Mouse (Mus musculus): ENCODE results near the gene Cdkl3. TPM values are rescaled to one million over a fixed set of nuclear protein-coding genes. Genes with fewer than 3 reads are reported as not detected.

The Cdkl3 gene
- 10 to 100 TPM; 11.9 to 17.0 TPM for total RNA-seq (2021)
- long read RNA-seq, experiment 1, partial matches to known transcripts: 0 of 8 reads
- long read RNA-seq, experiment 1, other reads (novel, unspliced or antisense): 6 of 8 reads
- long read RNA-seq, experiment 2, partial matches to known transcripts: 1 of 6 reads
- long read RNA-seq, experiment 2, other reads (novel, unspliced or antisense): 5 of 6 reads

GRCm38 (mm10) chr11:52003772-52004528, at the start of gene Cdkl3:
TSS of gene Cdkl3 (plus strand) at chr11:52004221.
- DNase-seq (ENCODE audit: low spot score in 2 of 2): peak; percentile 88
- intact Hi-C loops (cut with DNase I): loop anchor here (5.0 kb wide), 1 partner anchor 93 kb away; the partner anchor contains the start of gene Ppp2ca

DNA sequence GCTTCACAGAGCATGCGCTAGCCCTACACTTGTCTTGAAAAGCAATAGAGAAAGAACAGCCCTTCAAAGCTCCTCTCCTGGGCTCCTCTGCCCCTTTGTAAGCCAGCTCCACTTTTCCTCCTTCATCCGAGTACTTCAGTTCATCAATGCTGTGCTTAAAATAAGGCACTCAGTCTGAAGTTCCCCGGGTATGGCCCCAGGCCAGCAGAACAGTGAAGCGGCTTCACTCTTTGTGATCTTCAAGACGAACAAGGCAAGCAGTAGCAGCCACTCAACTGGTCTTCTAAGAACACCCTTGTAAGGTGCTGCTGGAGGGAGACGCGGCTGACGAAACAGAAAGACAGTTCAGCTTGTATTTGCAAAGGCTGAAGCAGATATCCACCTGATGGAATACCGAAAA, 47.9 kb upstream of the Cdkl3 start:
- no peak for DNase-seq (ENCODE audit: low spot score in 2 of 2)
- intact Hi-C loops (cut with DNase I): no loop called here

GRCm38 (mm10) chr11:51957760-51958159, 46.3 kb upstream of the Cdkl3 start:
- intact Hi-C loops (cut with DNase I): no loop called here
- DNase-seq (ENCODE audit: low spot score in 2 of 2): no peak

- intact Hi-C loops (cut with DNase I): no loop called here
- no peak for DNase-seq (ENCODE audit: low spot score in 2 of 2)
Measured at GRCm38 (mm10) chr11:51959511-51959910, 44.5 kb upstream of the Cdkl3 start.

DNA sequence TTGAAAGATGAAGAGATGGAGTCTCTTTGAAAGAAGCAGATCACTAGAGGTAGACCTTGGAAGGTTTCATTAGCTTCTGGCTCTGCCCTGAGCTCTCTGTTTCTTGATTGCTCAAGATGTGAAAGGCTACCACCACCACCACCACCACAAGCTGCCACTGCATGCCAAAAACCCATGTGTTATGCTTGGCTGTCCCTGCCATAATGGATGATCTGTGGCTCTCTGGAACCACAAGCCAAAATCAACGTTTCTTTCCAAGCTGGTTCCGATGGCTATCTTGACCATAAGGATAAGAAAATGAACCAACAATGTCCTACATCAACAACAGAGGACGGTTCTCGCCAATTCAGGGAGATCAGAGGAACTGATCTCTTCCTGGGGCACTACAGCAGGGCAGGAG, 44.0 kb upstream of the Cdkl3 start:
- DNase-seq (ENCODE audit: low spot score in 2 of 2): no peak
- intact Hi-C loops (cut with DNase I): no loop called here

- DNase-seq (ENCODE audit: low spot score in 2 of 2): peak; percentile 38 to 63
Measured at GRCm38 (mm10) chr11:51960967-51961471, 43.0 kb upstream of the Cdkl3 start.

DNA sequence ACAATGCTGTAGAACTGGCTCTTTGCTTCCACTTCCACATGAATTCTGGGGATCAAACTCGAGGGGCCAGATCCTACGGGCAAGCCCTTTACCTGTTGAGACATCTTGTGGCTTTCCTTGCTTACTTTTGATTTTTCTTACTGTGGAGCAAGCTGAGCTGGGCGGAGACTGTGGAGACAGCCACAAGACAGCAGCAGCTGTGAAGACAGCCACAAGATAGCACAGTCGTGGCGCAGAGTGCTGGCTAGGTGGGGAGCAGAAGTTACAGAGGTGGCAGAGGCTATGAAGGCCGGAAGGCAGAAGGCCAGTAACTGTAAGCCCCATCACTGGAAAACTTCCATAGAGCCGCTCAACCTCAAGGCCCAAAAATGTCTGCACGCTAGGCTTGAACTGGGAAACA, 42.3 kb upstream of the Cdkl3 start:
- no peak for DNase-seq (ENCODE audit: low spot score in 2 of 2)
- intact Hi-C loops (cut with DNase I): no loop called here

More at GRCm38 (mm10) chr11:51960967-51961471, 43.0 kb upstream of the Cdkl3 start:
- intact Hi-C loops (cut with DNase I): no loop called here

DNA sequence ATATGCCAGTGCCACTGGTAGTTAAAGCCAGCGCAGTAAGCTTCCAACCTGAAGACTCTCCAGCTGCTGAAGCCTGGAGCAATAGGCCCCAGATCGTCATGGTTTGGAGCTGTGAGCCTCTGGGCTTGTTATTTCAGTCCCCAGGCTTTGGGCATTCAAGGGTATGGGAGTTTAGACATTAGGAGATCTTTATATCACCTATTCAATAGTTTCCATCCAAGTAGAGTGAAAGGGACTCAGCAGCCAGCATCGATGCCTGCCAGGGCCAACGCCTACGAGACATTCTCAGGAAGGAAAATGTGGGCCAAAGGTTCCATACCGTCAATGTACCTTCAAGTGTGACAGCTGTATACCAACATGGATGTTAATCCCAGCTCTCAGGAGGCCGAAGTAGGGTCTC, 41.7 kb upstream of the Cdkl3 start:
- intact Hi-C loops (cut with DNase I): no loop called here
- no peak for DNase-seq (ENCODE audit: low spot score in 2 of 2)

DNA sequence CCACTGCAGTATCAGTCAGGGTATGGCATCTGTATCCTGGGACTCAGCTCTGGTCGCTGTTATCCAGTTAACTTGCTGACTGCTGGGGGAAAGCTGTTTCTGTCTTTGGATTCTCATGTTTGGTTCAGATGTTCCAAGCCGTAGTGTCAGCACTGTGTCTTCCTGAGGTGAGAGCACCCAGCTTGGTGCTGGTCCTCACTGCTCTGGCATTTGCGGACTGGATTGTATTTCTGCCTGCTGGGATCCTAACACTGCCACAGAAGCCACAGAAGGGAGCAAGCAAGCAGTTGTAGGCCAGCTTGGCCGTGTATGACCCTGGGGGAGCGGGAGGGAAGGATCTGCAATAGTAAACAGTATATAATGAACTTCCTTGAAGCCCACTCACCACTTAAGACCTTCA, 37.4 kb upstream of the Cdkl3 start:
- intact Hi-C loops (cut with DNase I): loop anchor here (2.0 kb wide), 1 partner anchor 112 kb away; no protein-coding TSS in a partner anchor
- no peak for DNase-seq (ENCODE audit: low spot score in 2 of 2)

- intact Hi-C loops (cut with DNase I): loop anchor here (2.0 kb wide), 2 partner anchors 113 to 147 kb away; no protein-coding TSS in a partner anchor
- peak; percentile 95 to 98 for DNase-seq (ENCODE audit: low spot score in 2 of 2)
Measured at GRCm38 (mm10) chr11:51967443-51968401, 36.3 kb upstream of the Cdkl3 start, which contains the start of gene Cdkn2aipnl. TSS of gene Cdkn2aipnl (plus strand) at chr11:51967661.

DNA sequence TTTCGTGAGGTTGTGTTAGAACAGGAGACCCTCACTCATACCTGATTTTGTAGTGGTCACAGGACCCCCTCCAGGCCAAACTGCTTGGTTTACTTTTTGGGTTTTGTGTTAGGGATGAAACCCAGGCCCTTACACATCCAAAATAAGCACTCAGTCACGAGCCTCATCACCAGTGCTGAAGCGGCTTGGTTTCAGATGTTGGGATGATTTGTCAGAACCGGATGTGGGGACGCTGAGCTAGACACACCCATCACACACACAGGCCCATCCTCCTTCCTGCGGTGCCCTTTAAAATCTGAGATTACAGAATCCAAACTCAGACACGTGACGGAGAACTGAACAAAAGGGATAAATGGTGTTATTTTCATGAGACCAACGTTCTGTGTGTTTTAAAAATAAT, 35.1 kb upstream of the Cdkl3 start:
- intact Hi-C loops (cut with DNase I): loop anchor here (2.0 kb wide), 1 partner anchor 148 kb away; no protein-coding TSS in a partner anchor
- no peak for DNase-seq (ENCODE audit: low spot score in 2 of 2)

DNA sequence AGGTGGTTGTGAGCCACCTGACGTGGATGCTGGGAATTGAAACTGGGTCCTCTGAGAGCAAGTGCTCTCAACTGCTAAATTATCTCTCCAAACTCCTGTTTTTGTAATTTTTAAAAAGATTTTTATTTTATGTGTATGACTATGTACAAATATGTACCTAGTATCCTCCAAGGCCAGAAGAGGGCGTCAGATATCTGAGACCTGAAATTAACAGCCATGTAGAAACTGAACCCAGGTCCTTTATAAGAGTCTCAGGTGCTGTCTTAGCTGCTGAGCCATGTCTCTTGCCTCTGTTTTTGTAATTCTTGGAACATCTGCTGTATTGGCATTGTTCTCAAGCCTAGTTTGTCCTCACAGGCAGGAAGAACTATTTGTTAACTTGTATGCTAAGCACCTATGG, 34.5 kb upstream of the Cdkl3 start:
- intact Hi-C loops (cut with DNase I): loop anchor here (2.0 kb wide), 1 partner anchor 149 kb away; no protein-coding TSS in a partner anchor
- no peak for DNase-seq (ENCODE audit: low spot score in 2 of 2)

DNA sequence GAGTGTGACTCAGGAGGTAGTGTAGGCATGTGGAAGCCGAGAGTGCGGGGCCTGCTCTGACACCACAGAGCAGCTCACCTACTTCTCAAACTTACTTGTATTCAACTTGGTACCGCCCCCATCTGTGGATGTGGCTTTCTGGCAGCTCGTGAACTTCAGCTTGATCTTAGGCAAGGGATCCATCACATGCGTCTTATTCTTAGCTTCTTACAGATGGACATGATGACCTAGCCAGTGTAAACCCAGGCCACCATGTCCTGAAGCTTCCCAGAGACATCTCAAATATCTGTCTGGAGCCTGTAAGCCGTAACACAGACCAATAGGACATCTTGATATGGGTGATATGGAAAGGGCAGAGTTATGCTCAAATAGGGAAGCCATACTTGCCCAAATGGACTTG, 32.4 kb upstream of the Cdkl3 start:
- no peak for DNase-seq (ENCODE audit: low spot score in 2 of 2)
- intact Hi-C loops (cut with DNase I): no loop called here

DNA sequence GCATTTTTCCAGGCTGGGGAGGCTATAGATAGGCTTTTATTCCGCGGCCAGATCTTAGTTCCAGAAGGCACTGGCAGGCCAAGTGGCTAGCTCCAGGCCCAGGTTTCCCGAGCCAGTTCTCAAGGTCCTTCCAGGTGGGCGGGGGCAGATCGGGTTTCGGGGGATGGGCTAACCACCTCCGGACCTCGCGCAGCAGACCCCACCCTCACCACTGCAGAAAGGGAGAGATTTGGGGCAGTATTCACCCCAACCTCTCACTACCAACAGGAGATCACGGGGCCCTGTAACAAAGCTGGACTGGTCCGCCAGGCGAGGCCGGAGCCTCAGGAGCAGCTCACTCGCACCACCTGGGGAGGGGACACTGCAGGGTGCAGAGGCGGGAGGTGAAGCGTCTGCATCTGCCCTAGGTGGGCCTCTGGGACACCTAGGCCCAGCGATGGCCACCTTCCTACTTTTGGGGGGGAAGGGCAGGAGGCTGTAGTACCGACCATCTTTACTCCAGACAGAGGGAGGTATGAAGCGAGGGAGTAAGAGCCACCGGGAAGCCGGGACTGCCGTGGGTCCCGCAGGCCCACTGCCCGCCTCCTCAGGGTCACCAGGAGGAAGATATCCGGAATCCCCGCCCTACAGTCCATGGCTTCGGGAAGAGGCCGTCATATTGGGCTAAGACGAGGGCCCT, 4.3 kb upstream of the Cdkl3 start:
- intact Hi-C loops (cut with DNase I): loop anchor here (5.0 kb wide), 1 partner anchor 98 kb away; the partner anchor contains the start of gene Ppp2ca
- peak; percentile 23 to 28 for DNase-seq (ENCODE audit: low spot score in 2 of 2)

- intact Hi-C loops (cut with DNase I): loop anchor here (5.0 kb wide), 1 partner anchor 97 kb away; the partner anchor contains the start of gene Ppp2ca
- peak; percentile 97 to 99 for DNase-seq (ENCODE audit: low spot score in 2 of 2)
Measured at GRCm38 (mm10) chr11:52000290-52000962, 3.6 kb upstream of the Cdkl3 start, which contains the start of gene Ube2b. TSS of gene Ube2b (minus strand) at chr11:52000762.

DNA sequence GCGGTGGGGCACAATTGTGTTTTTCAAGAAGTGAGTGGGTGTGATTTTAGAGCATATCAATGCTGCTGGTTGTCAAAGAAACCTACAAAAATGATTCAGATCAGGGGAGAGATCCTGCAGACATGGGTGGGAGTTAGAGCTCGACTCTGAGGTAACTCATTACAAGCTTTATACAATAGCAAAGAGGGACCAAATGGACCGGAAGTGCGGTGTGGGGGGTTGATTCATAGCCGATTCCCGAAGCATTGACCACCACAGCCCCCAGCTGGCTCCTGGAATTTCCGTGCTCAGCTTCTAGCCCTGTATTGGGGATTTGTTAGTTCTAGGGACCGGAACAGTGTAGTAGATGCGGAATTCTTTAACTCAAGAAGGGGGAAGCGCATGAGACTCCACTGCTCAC, 2.7 kb upstream of the Cdkl3 start:
- peak in 1 of 2 experiments; percentile 37 for DNase-seq (ENCODE audit: low spot score in 2 of 2)
- intact Hi-C loops (cut with DNase I): loop anchor here (5.0 kb wide), 1 partner anchor 96 kb away; the partner anchor contains the start of gene Ppp2ca

- no peak for DNase-seq (ENCODE audit: low spot score in 2 of 2)
- intact Hi-C loops (cut with DNase I): loop anchor here (5.0 kb wide), 1 partner anchor 95 kb away; the partner anchor contains the start of gene Ppp2ca
Measured at GRCm38 (mm10) chr11:52001861-52002260, 2.2 kb upstream of the Cdkl3 start.

Measured in left cerebral cortex, postnatal 14 days (tissue).